Mouse (Mus musculus) fibroblast of lung, adult 2 months (primary cell): ENCODE measurements around the gene Defb19.

Experiments
- DNase-seq: peaks from one replicate; pipeline ENCODE4 v3.0.0-alpha.2; 2011; ENCODE audit warnings: low read depth

The Defb19 gene

GRCm38 (mm10) chr2:152586926-152587560 lies 6.9 kb upstream of the Defb19 start:
- DNase-seq, result no peak

- no peak for DNase-seq
These were observed 500 bp upstream of the Defb19 start for GRCm38 (mm10) chr2:152580612-152581011.

DNA sequence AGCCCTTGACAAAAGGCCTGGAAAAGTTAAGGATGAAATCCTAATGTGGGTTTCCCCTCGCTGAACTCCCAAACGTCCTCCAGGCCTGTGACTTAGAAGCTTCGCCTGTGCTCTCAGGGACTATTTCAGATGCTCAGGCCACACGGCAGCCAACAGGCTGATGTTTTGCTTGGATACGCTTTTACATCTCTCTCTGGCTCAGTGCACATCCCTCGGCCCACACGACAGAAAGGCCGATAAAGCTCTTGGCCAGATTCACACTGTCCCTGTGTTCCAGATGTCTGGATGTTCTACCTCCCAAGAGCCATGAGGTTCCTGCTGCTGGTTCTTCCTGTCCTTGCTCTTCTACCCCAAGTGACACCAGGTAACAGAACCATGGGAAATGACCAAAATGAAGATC lies 6.6 kb downstream of the Defb19 start:
- DNase-seq, result no peak

DNA sequence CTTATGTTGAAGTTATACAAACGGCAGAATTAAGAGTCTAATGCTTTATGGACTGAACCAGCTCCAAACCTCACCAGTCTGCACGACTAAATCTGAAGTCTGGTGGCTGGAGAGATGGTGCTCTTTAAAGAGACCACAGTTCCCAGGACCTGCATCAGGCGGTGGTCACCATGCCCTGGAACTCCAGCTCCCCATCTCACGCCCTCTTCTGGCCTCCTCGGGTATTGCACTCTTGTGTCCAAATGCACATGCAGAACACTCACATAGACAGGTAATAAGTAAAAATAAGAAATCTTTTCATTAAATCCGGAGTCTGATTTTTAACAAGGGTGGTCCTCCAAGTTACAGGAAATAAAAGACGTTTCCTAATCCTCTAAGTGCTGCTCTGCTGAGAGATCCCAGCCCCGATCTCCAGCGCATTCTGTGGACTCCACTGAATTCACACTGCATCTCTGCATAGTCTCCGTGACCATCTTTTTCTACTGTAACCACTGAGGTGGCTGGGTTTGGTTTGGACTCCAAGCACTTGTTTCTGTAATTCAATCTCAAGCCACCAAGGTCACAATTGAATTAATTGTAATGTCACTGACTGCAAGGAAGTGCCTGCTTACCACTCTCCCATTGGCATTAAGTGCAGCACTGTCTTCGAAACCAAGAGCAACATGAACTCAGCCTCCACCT lies 7.9 kb downstream of the Defb19 start, which contains the start of gene Defb21:
Defb21 (plus strand) TSS at position 631 of the 681 bp plus-strand sequence.
- DNase-seq, result no peak

GRCm38 (mm10) chr2:152570313-152570712 lies 9.8 kb downstream of the Defb19 start:
- DNase-seq, result no peak

GRCm38 (mm10) chr2:152569881-152570280 lies 10.2 kb downstream of the Defb19 start:
- DNase-seq, result no peak

DNA sequence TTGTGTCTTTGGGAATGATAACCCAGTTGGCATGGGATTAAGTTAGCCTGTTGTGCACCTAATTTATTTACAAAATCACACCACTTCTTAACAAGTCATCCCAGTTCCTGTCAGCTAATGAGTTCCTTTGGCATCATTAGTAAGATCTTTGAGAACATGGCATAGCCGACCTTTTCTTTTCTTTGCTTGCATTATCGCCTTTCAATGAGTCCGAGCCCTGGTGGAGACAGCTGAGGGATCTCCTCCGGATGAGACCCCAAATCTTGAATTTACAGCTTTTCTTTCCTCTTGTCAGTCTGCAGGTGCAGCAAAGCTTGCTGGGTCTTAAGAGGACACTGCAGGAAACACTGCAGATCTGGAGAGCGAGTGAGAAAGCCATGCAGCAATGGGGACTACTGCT lies 11.1 kb downstream of the Defb19 start, which contains the start of gene Gm17416:
Gm17416 (plus strand) TSS at position 301 of the 400 bp plus-strand sequence.
- no peak for DNase-seq

GRCm38 (mm10) chr2:152556655-152557054 lies 23.5 kb downstream of the Defb19 start:
- DNase-seq, result no peak

DNA sequence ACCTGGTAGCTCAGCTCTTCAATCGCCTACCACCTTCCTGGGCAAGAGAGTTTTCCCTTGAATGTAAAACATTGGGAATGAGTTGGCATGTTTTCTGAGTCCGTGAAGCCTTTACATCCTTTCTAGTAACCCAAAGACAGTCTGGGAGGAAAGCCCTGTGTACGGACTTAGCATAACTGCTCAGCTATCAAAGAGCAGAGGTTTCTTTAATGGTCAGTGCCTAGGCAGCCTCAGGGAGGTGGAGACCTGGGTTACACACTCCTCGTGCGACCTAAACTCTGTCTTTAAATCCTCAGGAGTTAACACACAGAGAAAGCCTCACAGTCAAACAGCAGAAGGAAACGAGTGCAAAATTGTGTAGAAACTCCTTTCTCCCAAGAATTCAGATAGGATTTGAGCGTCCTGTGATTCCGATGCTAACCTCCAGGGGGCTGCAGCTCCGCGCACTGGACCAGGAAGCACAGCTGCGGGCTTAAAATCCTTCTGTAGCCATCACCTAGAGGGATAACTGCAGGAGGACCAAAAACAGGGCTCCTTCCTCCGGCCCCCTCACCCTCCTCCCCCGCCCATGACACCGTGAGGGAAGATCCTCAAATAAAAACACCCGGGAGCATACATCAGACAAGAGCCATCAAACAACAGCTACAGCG lies 26.2 kb downstream of the Defb19 start:
- DNase-seq, result peak; percentile 18

- DNase-seq, result no peak
These were observed 32.0 kb downstream of the Defb19 start for GRCm38 (mm10) chr2:152548124-152548523.

DNA sequence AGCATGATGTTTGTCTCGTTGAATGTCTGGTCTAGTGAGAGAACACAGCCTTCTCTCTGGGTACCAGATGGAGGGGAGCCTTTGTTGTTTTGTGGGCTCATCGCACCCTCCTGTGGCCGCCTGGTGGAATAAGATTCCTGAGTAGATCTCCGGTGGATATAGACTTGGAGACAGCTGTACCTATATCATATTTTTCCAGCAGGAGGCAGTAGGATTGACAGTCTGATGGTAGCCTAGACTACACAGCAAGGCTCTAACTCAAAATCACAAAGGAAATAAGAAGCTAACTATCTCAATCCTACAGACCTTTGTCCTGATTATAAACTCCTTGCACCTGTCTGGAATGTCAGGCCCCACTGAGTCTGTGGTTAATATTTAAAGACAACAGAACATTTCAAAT lies 35.4 kb downstream of the Defb19 start:
- peak; percentile 12 for DNase-seq

DNA sequence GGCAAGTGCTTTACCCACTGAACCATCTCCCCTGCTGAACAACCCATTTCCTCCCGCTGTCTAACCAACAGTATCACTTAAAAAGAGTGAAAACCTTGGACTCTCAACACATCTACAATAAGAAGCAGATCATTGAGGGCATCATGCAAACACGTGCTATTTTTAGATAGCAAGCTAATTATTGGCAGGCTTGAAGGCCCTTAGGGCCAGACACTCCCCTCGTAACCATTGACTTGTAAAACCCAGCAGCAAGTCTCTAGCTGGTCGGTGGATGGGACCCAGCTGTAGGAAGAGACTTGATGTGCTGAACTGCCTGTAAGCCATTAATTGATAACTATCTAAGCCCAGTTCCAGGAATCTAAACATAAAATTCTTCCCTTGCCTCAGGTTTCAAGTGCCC lies 36.6 kb downstream of the Defb19 start:
- no peak for DNase-seq

GRCm38 (mm10) chr2:152542897-152543296 lies 37.2 kb downstream of the Defb19 start:
- DNase-seq, result no peak

- no peak for DNase-seq
These were observed 38.1 kb downstream of the Defb19 start for GRCm38 (mm10) chr2:152541979-152542378.

DNA sequence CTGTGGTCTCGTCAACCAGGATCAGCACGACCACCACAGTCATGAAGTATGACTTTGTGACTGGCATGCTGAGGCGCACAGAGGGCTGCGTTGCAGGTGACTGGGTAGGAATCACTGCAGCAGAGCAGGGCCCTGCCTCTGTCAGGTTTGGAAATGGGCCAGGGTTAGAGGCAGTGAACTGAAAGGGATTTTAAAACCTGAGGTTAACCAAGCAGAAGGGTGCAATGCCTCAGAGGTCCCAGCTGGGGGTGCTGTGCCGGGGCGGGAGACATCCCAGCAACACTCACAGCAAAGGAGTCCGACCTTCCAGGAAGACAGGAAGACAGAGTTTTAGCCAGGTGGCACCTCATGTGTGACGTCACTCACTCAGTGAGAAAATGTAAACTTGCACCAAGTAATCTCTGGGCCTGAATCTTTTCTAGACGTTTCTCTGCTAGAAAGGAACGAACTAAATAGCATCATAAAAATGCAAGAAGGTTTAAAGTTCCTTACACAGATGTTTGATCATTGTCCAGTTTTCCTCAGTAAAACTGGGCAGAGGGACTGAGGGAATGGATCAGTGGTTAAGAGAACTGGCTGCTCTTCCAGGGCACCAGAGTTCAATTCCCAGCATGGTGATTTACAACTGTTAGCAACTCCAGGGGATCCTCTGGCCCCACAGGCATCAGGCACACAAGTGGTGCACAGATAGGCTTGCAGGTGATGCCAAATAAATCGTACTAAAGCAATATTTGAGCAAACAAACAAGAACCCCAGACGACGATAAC lies 40.0 kb downstream of the Defb19 start, which contains the start of gene Defb29:
Defb29 (minus strand) TSS at position 155 of the 767 bp plus-strand sequence.
- DNase-seq, result no peak
